Mouse (Mus musculus): Measurements from ENCODE around the gene Camk1.
A peak's percentile ranks its signal among the peaks of the same experiment; 100 is the strongest.
"Not testable (repeated sequence)": the region's sequence is repeated elsewhere in the genome, so short reads cannot be mapped to it uniquely, and the experiment has no call there.

Camk1 gene

GRCm38 (mm10) chr6:113361476-113361875 lies 17.7 kb upstream of the Camk1 start:
- no peak for DNase-seq (ENCODE audit: low spot score in 2 of 2)

GRCm38 (mm10) chr6:113353696-113354095 lies 9.9 kb upstream of the Camk1 start:
- no peak for DNase-seq (ENCODE audit: low spot score in 2 of 2)

GRCm38 (mm10) chr6:113352820-113353219 lies 9.0 kb upstream of the Camk1 start:
- DNase-seq (ENCODE audit: low spot score in 2 of 2): no peak

- DNase-seq (ENCODE audit: low spot score in 2 of 2): no peak
These were observed 7.9 kb upstream of the Camk1 start for GRCm38 (mm10) chr6:113351653-113352052.

- no peak for DNase-seq (ENCODE audit: low spot score in 2 of 2)
These were observed 7.4 kb upstream of the Camk1 start for GRCm38 (mm10) chr6:113351161-113351560.

- no peak for DNase-seq (ENCODE audit: low spot score in 2 of 2)
These were observed 6.8 kb upstream of the Camk1 start for GRCm38 (mm10) chr6:113350538-113350937.

- DNase-seq (ENCODE audit: low spot score in 2 of 2): no peak
These were observed 3.1 kb upstream of the Camk1 start for GRCm38 (mm10) chr6:113346897-113347296.

- no peak for DNase-seq (ENCODE audit: low spot score in 2 of 2)
These were observed 537 bp upstream of the Camk1 start for GRCm38 (mm10) chr6:113344321-113344720.

GRCm38 (mm10) chr6:113342297-113342696 lies 1.5 kb downstream of the Camk1 start:
- DNase-seq (ENCODE audit: low spot score in 2 of 2): no peak

- no peak for DNase-seq (ENCODE audit: low spot score in 2 of 2)
These were observed 2.2 kb downstream of the Camk1 start for GRCm38 (mm10) chr6:113341574-113341973.

- DNase-seq (ENCODE audit: low spot score in 2 of 2): no peak
These were observed 6.7 kb downstream of the Camk1 start for GRCm38 (mm10) chr6:113336852-113337620.

GRCm38 (mm10) chr6:113334216-113334615 lies 9.6 kb downstream of the Camk1 start:
- DNase-seq (ENCODE audit: low spot score in 2 of 2): no peak

GRCm38 (mm10) chr6:113333137-113333950 lies 10.4 kb downstream of the Camk1 start:
- DNase-seq (ENCODE audit: low spot score in 2 of 2): no peak

GRCm38 (mm10) chr6:113332734-113333133 lies 11.1 kb downstream of the Camk1 start:
- DNase-seq (ENCODE audit: low spot score in 2 of 2): not testable (repeated sequence)

- DNase-seq (ENCODE audit: low spot score in 2 of 2): no peak
These were observed 12.1 kb downstream of the Camk1 start for GRCm38 (mm10) chr6:113331721-113332120.

- DNase-seq (ENCODE audit: low spot score in 2 of 2): peak in 1 of 2 experiments; percentile 42
These were observed 13.2 kb downstream of the Camk1 start for GRCm38 (mm10) chr6:113330547-113330946.

GRCm38 (mm10) chr6:113329396-113329795 lies 14.4 kb downstream of the Camk1 start:
- DNase-seq (ENCODE audit: low spot score in 2 of 2): no peak

GRCm38 (mm10) chr6:113326533-113327315 lies 17.1 kb downstream of the Camk1 start, which contains the start of gene Ogg1:
Ogg1 (plus strand) TSS chr6:113326972.
- DNase-seq (ENCODE audit: low spot score in 2 of 2): peak; percentile 97

- DNase-seq (ENCODE audit: low spot score in 2 of 2): no peak
These were observed 27.8 kb downstream of the Camk1 start for GRCm38 (mm10) chr6:113315972-113316371.

GRCm38 (mm10) chr6:113308141-113308540 lies 35.6 kb downstream of the Camk1 start:
- peak in 1 of 2 experiments; percentile 35 for DNase-seq (ENCODE audit: low spot score in 2 of 2)

- DNase-seq (ENCODE audit: low spot score in 2 of 2): peak in 1 of 2 experiments; percentile 54
These were observed 36.2 kb downstream of the Camk1 start for GRCm38 (mm10) chr6:113307481-113308121.

GRCm38 (mm10) chr6:113306986-113307349 lies 36.8 kb downstream of the Camk1 start, which contains the start of gene Brpf1:
Brpf1 (plus strand) TSS chr6:113307137.
- DNase-seq (ENCODE audit: low spot score in 2 of 2): no peak
